Mouse (Mus musculus) CH12.LX (cell line): Measurements from ENCODE around the gene Cuedc1. TPM values are rescaled to one million over a fixed set of nuclear protein-coding genes. Genes with fewer than 3 reads are reported as not detected.
A peak's percentile ranks its signal among the peaks of the same experiment; 100 is the strongest.

Experiments
- DNase-seq: peaks from one replicate; pipeline ENCODE4 v3.0.0-alpha.2; 2013; ENCODE audit errors: extremely low read depth
- H3K27ac ChIP-seq: 2 replicates; pipeline ENCODE4 v1.5.1; 2012; ENCODE audit warnings: low read depth, mild to moderate bottlenecking, control low read depth, moderate library complexity; ENCODE audit not compliant: insufficient read depth
- H3K27me3 ChIP-seq: replicated peaks from 2 replicates; pipeline ENCODE3; 2012; ENCODE audit warnings: inconsistent platforms
- H3K36me3 ChIP-seq, 2 experiments: replicated peaks in 1 of 2; 2 replicates each; pipeline versions ENCODE3 to v1.6.1; 2012; ENCODE audit warnings: inconsistent platforms in 1 of 2, low read length in 1 of 2, mild to moderate bottlenecking in 1 of 2, mixed read lengths in 1 of 2, moderate library complexity in 1 of 2; ENCODE audit not compliant: control insufficient read depth in 1 of 2, insufficient read depth in 1 of 2
- H3K4me1 ChIP-seq, 2 experiments: 2 replicates each; pipeline ENCODE4 v1.6.1; 2012; ENCODE audit warnings: inconsistent platforms in 1 of 2, moderate library complexity in 1 of 2; ENCODE audit not compliant: insufficient read depth in 2 of 2, control insufficient read depth in 1 of 2
- H3K4me2 ChIP-seq: 2 replicates; pipeline ENCODE4 v1.6.1; 2012; ENCODE audit warnings: low read depth, mild to moderate bottlenecking, control low read depth; ENCODE audit not compliant: poor library complexity, insufficient read depth, severe bottlenecking
- H3K4me3 ChIP-seq, 3 experiments: fragments of 150-350 bp in 1 of 3; sonication (generic) in 1 of 3; replicated peaks in 1 of 3; 2 replicates each; pipeline versions ENCODE3 to v1.5.1; 2011 to 2012; ENCODE audit warnings: low read depth in 2 of 3, low read length in 2 of 3, mild to moderate bottlenecking in 2 of 3, moderate library complexity in 2 of 3, control low read depth in 1 of 3, improper control_type of control experiment in 1 of 3, inconsistent platforms in 1 of 3, mixed read lengths in 1 of 3; ENCODE audit not compliant: poor library complexity in 1 of 3
- H3K79me2 ChIP-seq: replicated peaks from 2 replicates; pipeline ENCODE4 v1.6.1; 2012; ENCODE audit warnings: mild to moderate bottlenecking, moderate library complexity; ENCODE audit not compliant: control insufficient read depth, poor library complexity, insufficient read depth, severe bottlenecking; ENCODE audit errors: extremely low read depth
- H3K9ac ChIP-seq: 2 replicates; pipeline ENCODE4 v1.6.1; 2012; ENCODE audit warnings: low read depth, mild to moderate bottlenecking, control low read depth, moderate library complexity; ENCODE audit not compliant: insufficient read depth
- H3K9me3 ChIP-seq: replicated peaks from 2 replicates; pipeline ENCODE3; 2012; ENCODE audit warnings: low read length, inconsistent platforms, mixed read lengths
- BHLHE40 ChIP-seq: IDR thresholded peaks from 2 replicates; pipeline ENCODE4 v1.6.1; 2011; ENCODE audit warnings: mild to moderate bottlenecking, low read depth, low read length, improper control_type of control experiment
- CHD1 ChIP-seq: IDR thresholded peaks from 2 replicates; pipeline ENCODE4 v1.6.1; 2012; ENCODE audit warnings: low read depth, low read length, improper control_type of control experiment, inconsistent platforms
- CHD2 ChIP-seq: IDR thresholded peaks from 2 replicates; pipeline ENCODE4 v1.6.1; 2011; ENCODE audit warnings: low read length, improper control_type of control experiment
- E2F4 ChIP-seq: IDR thresholded peaks from 2 replicates; pipeline ENCODE4 v1.6.1; 2011; ENCODE audit warnings: low read depth, low read length, improper control_type of control experiment; ENCODE audit not compliant: insufficient replicate concordance
- ELF1 ChIP-seq: IDR thresholded peaks from 2 replicates; pipeline ENCODE4 v1.6.1; 2014; ENCODE audit warnings: low read depth, mild to moderate bottlenecking, inconsistent platforms, low read length, improper control_type of control experiment
- EP300 ChIP-seq: IDR thresholded peaks from 2 replicates; pipeline ENCODE4 v1.6.1; 2011; ENCODE audit warnings: low read length, improper control_type of control experiment
- ETS1 ChIP-seq: conservative IDR thresholded peaks from 2 replicates; pipeline ENCODE4 v1.6.1; 2012; ENCODE audit warnings: low read depth, mild to moderate bottlenecking, inconsistent platforms, low read length, improper control_type of control experiment, moderate library complexity
- GABPA ChIP-seq: IDR thresholded peaks from 2 replicates; pipeline ENCODE4 v1.6.1; 2012; ENCODE audit warnings: low read depth, low read length, improper control_type of control experiment, inconsistent platforms; ENCODE audit not compliant: insufficient replicate concordance
- HCFC1 ChIP-seq: IDR thresholded peaks from 2 replicates; pipeline ENCODE4 v1.6.1; 2012; ENCODE audit warnings: low read depth, mild to moderate bottlenecking, inconsistent platforms, low read length, improper control_type of control experiment
- IRF4 ChIP-seq: IDR thresholded peaks from 2 replicates; pipeline ENCODE4 v1.6.1; 2014; ENCODE audit warnings: low read depth, mild to moderate bottlenecking, inconsistent platforms, low read length, improper control_type of control experiment
- JUN ChIP-seq: IDR thresholded peaks from 2 replicates; pipeline ENCODE4 v1.6.1; 2011; ENCODE audit warnings: low read depth, mild to moderate bottlenecking, low read length, improper control_type of control experiment, moderate library complexity; ENCODE audit not compliant: insufficient read depth
- JUND ChIP-seq: conservative IDR thresholded peaks from 2 replicates; pipeline ENCODE4 v1.6.1; 2011; ENCODE audit warnings: low read depth, low read length, improper control_type of control experiment
- KAT2A ChIP-seq: IDR thresholded peaks from 2 replicates; pipeline ENCODE4 v1.6.1; 2012; ENCODE audit warnings: low read length, improper control_type of control experiment, inconsistent platforms; ENCODE audit not compliant: insufficient replicate concordance
- MAFK ChIP-seq: IDR thresholded peaks from 2 replicates; pipeline ENCODE4 v1.6.1; 2011; ENCODE audit warnings: low read length, improper control_type of control experiment; ENCODE audit not compliant: insufficient replicate concordance
- MAX ChIP-seq: IDR thresholded peaks from 2 replicates; pipeline ENCODE4 v1.6.1; 2011; ENCODE audit warnings: low read length, improper control_type of control experiment
- MAZ ChIP-seq: IDR thresholded peaks from 2 replicates; pipeline ENCODE4 v1.6.1; 2012; ENCODE audit warnings: low read depth, mild to moderate bottlenecking, inconsistent platforms, low read length, improper control_type of control experiment, moderate library complexity
- MEF2A ChIP-seq: IDR thresholded peaks from 2 replicates; pipeline ENCODE4 v1.6.1; 2014; ENCODE audit warnings: low read depth, mild to moderate bottlenecking, inconsistent platforms, low read length, improper control_type of control experiment, borderline replicate concordance
- MXI1 ChIP-seq: IDR thresholded peaks from 2 replicates; pipeline ENCODE4 v1.6.1; 2011; ENCODE audit warnings: mild to moderate bottlenecking, low read depth, low read length, improper control_type of control experiment
- MYC ChIP-seq: IDR thresholded peaks from 2 replicates; pipeline ENCODE4 v1.6.1; 2011; ENCODE audit warnings: low read depth, mild to moderate bottlenecking, improper control_type of control experiment, low read length
- NELFE ChIP-seq: IDR thresholded peaks from 2 replicates; pipeline ENCODE4 v1.6.1; 2011; ENCODE audit warnings: low read depth, low read length, improper control_type of control experiment
- NRF1 ChIP-seq: IDR thresholded peaks from 2 replicates; pipeline ENCODE4 v1.6.1; 2014; ENCODE audit warnings: low read depth, mild to moderate bottlenecking, inconsistent platforms, low read length, improper control_type of control experiment, moderate library complexity
- PAX5 ChIP-seq: IDR thresholded peaks from 2 replicates; pipeline ENCODE4 v1.6.1; 2012; ENCODE audit warnings: low read length, inconsistent platforms, mixed read lengths
- POLR2A ChIP-seq: IDR thresholded peaks from 2 replicates; pipeline ENCODE4 v1.6.1; 2011; ENCODE audit warnings: low read depth, mild to moderate bottlenecking, improper control_type of control experiment, low read length
- POLR2AphosphoS2 ChIP-seq: IDR thresholded peaks from 2 replicates; pipeline ENCODE4 v1.6.1; 2011; ENCODE audit warnings: low read depth, low read length, improper control_type of control experiment
- RAD21 ChIP-seq: IDR thresholded peaks from 2 replicates; pipeline ENCODE4 v1.6.1; 2011; ENCODE audit warnings: low read depth, mild to moderate bottlenecking, low read length, improper control_type of control experiment, moderate library complexity
- RCOR1 ChIP-seq: conservative IDR thresholded peaks from 2 replicates; pipeline ENCODE4 v1.6.1; 2012; ENCODE audit warnings: low read depth, mild to moderate bottlenecking, inconsistent platforms, low read length, improper control_type of control experiment
- SIN3A ChIP-seq: IDR thresholded peaks from 2 replicates; pipeline ENCODE4 v1.6.1; 2012; ENCODE audit warnings: low read length, improper control_type of control experiment, inconsistent platforms
- SMC3 ChIP-seq: IDR thresholded peaks from 2 replicates; pipeline ENCODE4 v1.6.1; 2011; ENCODE audit warnings: low read depth, low read length, improper control_type of control experiment
- TBP ChIP-seq: conservative IDR thresholded peaks from 2 replicates; pipeline ENCODE4 v1.6.1; 2011; ENCODE audit warnings: low read depth, low read length, improper control_type of control experiment
- TCF12 ChIP-seq: IDR thresholded peaks from 2 replicates; pipeline ENCODE4 v1.6.1; 2014; ENCODE audit warnings: low read depth, mild to moderate bottlenecking, inconsistent platforms, low read length, improper control_type of control experiment
- UBTF ChIP-seq: IDR thresholded peaks from 2 replicates; pipeline ENCODE4 v1.6.1; 2012; ENCODE audit warnings: low read depth, mild to moderate bottlenecking, inconsistent platforms, low read length, improper control_type of control experiment, moderate library complexity
- USF1 ChIP-seq: IDR thresholded peaks from 2 replicates; pipeline ENCODE4 v1.6.1; 2014; ENCODE audit warnings: low read depth, mild to moderate bottlenecking, inconsistent platforms, low read length, improper control_type of control experiment
- ZC3H11A ChIP-seq: IDR thresholded peaks from 2 replicates; pipeline ENCODE4 v1.6.1; 2012; ENCODE audit warnings: low read depth, mild to moderate bottlenecking, inconsistent platforms, low read length, improper control_type of control experiment
- ZKSCAN1 ChIP-seq: IDR thresholded peaks from 2 replicates; pipeline ENCODE4 v1.6.1; 2012; ENCODE audit warnings: low read depth, inconsistent platforms, low read length, improper control_type of control experiment, borderline replicate concordance
- ZMIZ1 ChIP-seq: IDR thresholded peaks from 2 replicates; pipeline ENCODE4 v1.6.1; 2012; ENCODE audit warnings: low read depth, mild to moderate bottlenecking, inconsistent platforms, low read length, improper control_type of control experiment
- ZNF384 ChIP-seq: IDR thresholded peaks from 2 replicates; pipeline ENCODE4 v1.6.1; 2012; ENCODE audit warnings: low read depth, low read length, improper control_type of control experiment, inconsistent platforms
- dilution Hi-C: fragments of 300-500 bp; cut with MboI; formaldehyde crosslinking; loops from 2 replicates; pipeline ENCODE4 v1.14.3; 2020; ENCODE audit warnings: low sequenced_read_pairs; ENCODE audit not compliant: extremely low pct_unique_long_range_greater_than_20kb, extremely low pct_ligation_motif_present
- in situ Hi-C: fragments of 300-500 bp; cut with MboI; formaldehyde crosslinking; loops from 3 replicates; pipeline ENCODE4 v1.14.3; 2019; ENCODE audit warnings: low sequenced_read_pairs, low pct_ligation_motif_present, low pct_unique_long_range_greater_than_20kb, mixed read lengths
- polyA plus RNA-seq: library from polyadenylated mRNA; unstranded; fragments of >175 nt; gene quantifications from 2 replicates; pipeline ENCODE4 v1.2.1, GENCODE M21; 2012; ENCODE audit warnings: low read depth; ENCODE audit not compliant: insufficient read length
- total RNA-seq, 2 experiments: library from RNA; depleted of rRNA; stranded (reverse); fragments of 300-350 nt in 1 of 2; fragments of >200 nt in 1 of 2; gene quantifications; 2 replicates each; pipeline ENCODE4 v1.2.3; 2012 to 2014

Cuedc1 gene
- total and polyA plus RNA-seq, 3 experiments = 0.20 to 0.51 (median 0.47) TPM

DNA sequence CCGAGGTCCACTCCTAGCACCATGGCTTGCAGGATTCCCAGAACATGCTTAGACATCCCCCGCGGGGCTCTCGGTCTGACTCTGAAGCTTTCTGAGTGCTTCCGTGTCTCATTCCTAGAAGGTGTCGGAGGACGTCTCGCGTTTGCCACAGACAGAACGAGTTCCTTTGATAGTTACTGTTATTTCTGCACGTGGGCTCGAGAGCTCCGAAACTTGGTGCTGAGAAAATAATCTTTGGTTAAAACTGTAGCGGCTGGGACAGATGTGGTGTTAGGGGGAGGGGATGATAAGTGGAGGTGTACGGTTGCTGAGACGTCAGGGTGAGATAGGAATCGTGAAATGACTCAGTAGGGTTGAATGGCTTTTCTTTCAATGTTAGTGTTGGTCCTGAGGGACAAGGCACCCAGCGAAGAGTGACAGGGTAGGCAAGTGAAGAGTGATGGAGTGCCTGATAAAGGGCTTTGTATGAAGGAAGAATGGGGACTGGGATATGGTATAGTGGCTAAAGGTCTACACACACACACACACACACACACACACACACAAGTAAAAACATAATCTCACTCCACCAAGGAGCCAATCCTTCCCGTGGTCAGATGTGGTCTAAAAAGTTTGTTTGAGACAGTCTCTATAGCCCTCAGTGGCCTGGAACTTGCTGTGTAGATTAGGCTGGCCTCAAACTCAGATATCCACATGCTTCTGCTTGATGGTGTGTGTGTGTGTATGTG is 5.5 kb downstream of the Cuedc1 start:
- dilution Hi-C loops (no loop called here), in situ Hi-C loops (no loop called here)
- Histone ChIP-seq H3K9ac (no peak overlapping the region), H3K79me2 (no peaks in the 10 kb centered on the region), H3K4me3 (no peak overlapping the region), H3K9me3 (no peaks in the 10 kb centered on the region), H3K4me2 (peak overlapping the region; percentile 67), H3K36me3 (no peaks in the 10 kb centered on the region), H3K27ac (no peak overlapping the region), H3K27me3 (peaks cover 58% of the 10 kb centered on the region), H3K4me1 (peaks cover 41 to 71% of the 10 kb centered on the region in 2 experiments)
- TF ChIP-seq ZMIZ1 (no peak), ZKSCAN1 (no peak), EP300 (peak; percentile 98), E2F4 (0 out of 2 replicates have a peak, but pooled peaks have one; percentile 14), MEF2A (peak; percentile 88), MXI1 (peak; percentile 96), RAD21 (no peak; the same call in 1 of the 2 replicates), MAZ (0 out of 2 replicates have a peak, but pooled peaks have one; percentile 45), IRF4 (peak; percentile 99), SIN3A (peak; percentile 92), JUND (peak; percentile 99), HCFC1 (peak; percentile 48), ETS1 (peak; percentile 97), NELFE (peak; percentile 28; the same call in 1 of the 2 replicates), TBP (0 out of 2 replicates have a peak, but pooled peaks have one; percentile 14), KAT2A (no peak), USF1 (no peak), POLR2AphosphoS2 (no peak), POLR2A (peak; percentile 29; the same call in 1 of the 2 replicates), MYC (peak; percentile 91), GABPA (no peak), CHD1 (no peak; the same call in 1 of the 2 replicates), PAX5 (no peak), RCOR1 (peak; percentile 93), BHLHE40 (peak; percentile 100), MAX (peak; percentile 94), CHD2 (peak; percentile 97), ELF1 (peak; percentile 76), ZC3H11A (no peak), UBTF (0 out of 2 replicates have a peak, but pooled peaks have one; percentile 21), JUN (peak; percentile 96), MAFK (peak; percentile 89), ZNF384 (peak; percentile 44), SMC3 (peak; percentile 30), NRF1 (no peak), TCF12 (peak; percentile 89; the same call in 1 of the 2 replicates)
- peak; percentile 95 for DNase-seq
